Mouse (Mus musculus): ENCODE data around the gene Olfr800. TPM values are rescaled to one million over a fixed set of nuclear protein-coding genes. Genes with fewer than 3 reads are reported as not detected.

The Olfr800 gene
- not detected for polyA plus RNA-seq (2014; fragmentation: Illumina TruSeq; extraction: RNeasy Lipid Tissue Mini Kit (QIAGEN cat#74804); ENCODE audit: low read depth, low replicate concordance)

GRCm38 (mm10) chr10:129657394-129657793 is at the start of gene Olfr800:
TSS of gene Olfr800 (plus strand) at chr10:129657694.

GRCm38 (mm10) chr10:129612470-129612869 is 45.0 kb upstream of the Olfr800 start, which contains the start of gene Olfr796:
TSS of gene Olfr796 (minus strand) at chr10:129612570.

DNA sequence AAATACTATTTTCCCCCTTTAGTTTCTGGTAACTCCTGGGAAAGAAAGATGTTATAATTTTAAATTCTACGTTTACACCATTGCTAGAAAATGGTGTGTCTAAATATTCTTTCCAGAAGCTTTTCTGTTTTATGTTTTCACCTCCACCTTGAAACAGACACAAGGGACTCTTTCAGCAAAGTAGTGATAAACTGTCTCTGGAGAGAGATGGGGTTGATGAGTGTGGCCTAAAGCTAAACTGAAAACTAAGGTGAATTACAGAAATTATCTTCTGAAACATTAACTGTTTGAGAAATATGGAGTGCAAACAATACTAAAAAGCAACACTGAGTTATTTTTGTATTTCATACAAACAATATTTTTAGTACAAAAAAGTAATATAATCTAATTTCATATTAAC is 29.7 kb upstream of the Olfr800 start, which contains the start of gene Olfr798:
Gene Olfr798, minus strand, starts transcription at position 101 of the 400 bp plus-strand sequence.

DNA sequence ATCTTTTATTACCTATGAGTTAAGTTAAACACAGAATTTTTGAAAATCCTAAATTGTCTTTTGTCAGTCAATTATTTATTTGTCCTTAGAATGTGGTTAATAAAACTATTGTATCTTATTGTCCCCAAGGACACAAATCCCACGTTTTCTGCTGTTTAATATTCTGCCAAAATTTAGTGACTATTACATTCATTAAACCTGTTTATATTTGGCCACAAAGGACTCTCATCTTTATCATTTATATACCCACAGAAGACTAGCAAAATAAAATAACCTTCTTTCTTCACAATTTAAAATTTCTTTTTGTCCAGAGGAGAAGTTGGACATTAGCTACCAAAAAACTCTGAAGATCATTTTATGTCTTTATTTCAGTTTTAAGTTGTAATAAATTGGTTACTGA is 20.3 kb upstream of the Olfr800 start, which contains the start of gene Olfr799:
Gene Olfr799, plus strand, starts transcription at position 301 of the 400 bp plus-strand sequence.

GRCm38 (mm10) chr10:129673765-129674164 is 16.3 kb downstream of the Olfr800 start, which contains the start of gene Olfr801:
TSS of gene Olfr801 (minus strand) at chr10:129673865.

DNA sequence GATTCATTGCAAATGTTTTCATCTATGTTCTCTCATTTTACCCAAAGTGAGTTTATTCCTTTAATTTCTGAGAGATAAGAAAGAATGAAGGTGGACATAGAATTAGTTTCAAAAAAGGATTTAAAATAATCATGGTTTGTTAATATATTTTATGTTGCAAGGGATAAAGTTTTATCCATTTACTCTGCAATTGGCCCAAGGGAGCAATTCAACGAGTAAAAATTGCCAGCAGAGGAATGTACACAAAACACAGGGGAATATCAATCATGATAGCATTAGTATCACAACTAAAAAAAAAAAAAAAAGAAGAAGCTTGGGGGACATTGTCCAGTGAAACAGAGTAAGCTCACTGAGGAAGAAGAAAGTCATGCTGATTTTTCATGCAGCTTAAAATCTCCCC is 30.6 kb downstream of the Olfr800 start, which contains the start of gene Olfr802:
Gene Olfr802, minus strand, starts transcription at position 101 of the 400 bp plus-strand sequence.

DNA sequence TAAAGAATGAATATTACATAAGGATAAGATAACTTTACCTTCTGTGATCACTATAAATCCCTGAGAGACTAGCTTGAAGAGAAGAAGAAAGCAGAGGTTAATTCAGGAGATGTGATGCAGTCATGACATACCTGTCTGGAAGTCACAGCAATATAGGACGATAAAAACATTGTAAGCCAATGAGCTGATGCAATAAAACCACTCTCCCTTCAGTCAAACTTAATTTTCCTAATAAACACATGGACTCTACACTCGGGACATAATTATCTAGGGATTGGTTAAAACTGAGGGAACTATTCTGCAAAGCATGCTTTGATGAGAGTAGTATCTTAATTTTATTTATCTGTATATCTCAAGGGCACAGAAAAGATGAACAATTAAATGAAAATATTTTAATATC is 36.7 kb downstream of the Olfr800 start, which contains the start of gene Olfr803:
Gene Olfr803, minus strand, starts transcription at position 101 of the 400 bp plus-strand sequence.

GRCm38 (mm10) chr10:129702910-129703309 is 45.4 kb downstream of the Olfr800 start, which contains the start of gene Olfr804:
TSS of gene Olfr804 (plus strand) at chr10:129703210.

Other genes with a start within 250 kb of the Olfr800 start
- gene Olfr786, start 230.4 kb upstream of the Olfr800 start, polyA plus RNA-seq (2014; fragmentation: Illumina TruSeq; extraction: RNeasy Lipid Tissue Mini Kit (QIAGEN cat#74804); ENCODE audit: low read depth, low replicate concordance): not detected
- not detected for gene Olfr787, start 195.8 kb upstream of the Olfr800 start, polyA plus RNA-seq (2014; fragmentation: Illumina TruSeq; extraction: RNeasy Lipid Tissue Mini Kit (QIAGEN cat#74804); ENCODE audit: low read depth, low replicate concordance)
- not detected for gene Olfr788, start 186.7 kb upstream of the Olfr800 start, polyA plus RNA-seq (2014; fragmentation: Illumina TruSeq; extraction: RNeasy Lipid Tissue Mini Kit (QIAGEN cat#74804); ENCODE audit: low read depth, low replicate concordance)
- not detected for gene Olfr789, start 172.9 kb upstream of the Olfr800 start, polyA plus RNA-seq (2014; fragmentation: Illumina TruSeq; extraction: RNeasy Lipid Tissue Mini Kit (QIAGEN cat#74804); ENCODE audit: low read depth, low replicate concordance)
- gene Olfr790, start 159.2 kb upstream of the Olfr800 start, polyA plus RNA-seq (2014; fragmentation: Illumina TruSeq; extraction: RNeasy Lipid Tissue Mini Kit (QIAGEN cat#74804); ENCODE audit: low read depth, low replicate concordance): not detected
- gene Olfr791, start 135.9 kb upstream of the Olfr800 start, polyA plus RNA-seq (2014; fragmentation: Illumina TruSeq; extraction: RNeasy Lipid Tissue Mini Kit (QIAGEN cat#74804); ENCODE audit: low read depth, low replicate concordance): not detected
- not detected for gene Olfr792, start 118.5 kb upstream of the Olfr800 start, polyA plus RNA-seq (2014; fragmentation: Illumina TruSeq; extraction: RNeasy Lipid Tissue Mini Kit (QIAGEN cat#74804); ENCODE audit: low read depth, low replicate concordance)
- not detected for gene Olfr794, start 90.0 kb upstream of the Olfr800 start, polyA plus RNA-seq (2014; fragmentation: Illumina TruSeq; extraction: RNeasy Lipid Tissue Mini Kit (QIAGEN cat#74804); ENCODE audit: low read depth, low replicate concordance)
- not detected for gene Olfr796, start 45.1 kb upstream of the Olfr800 start, polyA plus RNA-seq (2014; fragmentation: Illumina TruSeq; extraction: RNeasy Lipid Tissue Mini Kit (QIAGEN cat#74804); ENCODE audit: low read depth, low replicate concordance)
- not detected for gene Olfr798, start 29.8 kb upstream of the Olfr800 start, polyA plus RNA-seq (2014; fragmentation: Illumina TruSeq; extraction: RNeasy Lipid Tissue Mini Kit (QIAGEN cat#74804); ENCODE audit: low read depth, low replicate concordance)
- gene Olfr799, start 20.2 kb upstream of the Olfr800 start, polyA plus RNA-seq (2014; fragmentation: Illumina TruSeq; extraction: RNeasy Lipid Tissue Mini Kit (QIAGEN cat#74804); ENCODE audit: low read depth, low replicate concordance): not detected
- not detected for gene Olfr801, start 16.2 kb downstream of the Olfr800 start, polyA plus RNA-seq (2014; fragmentation: Illumina TruSeq; extraction: RNeasy Lipid Tissue Mini Kit (QIAGEN cat#74804); ENCODE audit: low read depth, low replicate concordance)
- gene Olfr802, start 30.5 kb downstream of the Olfr800 start, polyA plus RNA-seq (2014; fragmentation: Illumina TruSeq; extraction: RNeasy Lipid Tissue Mini Kit (QIAGEN cat#74804); ENCODE audit: low read depth, low replicate concordance): not detected
- gene Olfr803, start 36.6 kb downstream of the Olfr800 start, polyA plus RNA-seq (2014; fragmentation: Illumina TruSeq; extraction: RNeasy Lipid Tissue Mini Kit (QIAGEN cat#74804); ENCODE audit: low read depth, low replicate concordance): not detected
- gene Olfr804, start 45.5 kb downstream of the Olfr800 start, polyA plus RNA-seq (2014; fragmentation: Illumina TruSeq; extraction: RNeasy Lipid Tissue Mini Kit (QIAGEN cat#74804); ENCODE audit: low read depth, low replicate concordance): not detected
- not detected for gene Olfr805, start 71.7 kb downstream of the Olfr800 start, polyA plus RNA-seq (2014; fragmentation: Illumina TruSeq; extraction: RNeasy Lipid Tissue Mini Kit (QIAGEN cat#74804); ENCODE audit: low read depth, low replicate concordance)
- gene Olfr806, start 84.2 kb downstream of the Olfr800 start, polyA plus RNA-seq (2014; fragmentation: Illumina TruSeq; extraction: RNeasy Lipid Tissue Mini Kit (QIAGEN cat#74804); ENCODE audit: low read depth, low replicate concordance): not detected
- gene Olfr807, start 100.1 kb downstream of the Olfr800 start, polyA plus RNA-seq (2014; fragmentation: Illumina TruSeq; extraction: RNeasy Lipid Tissue Mini Kit (QIAGEN cat#74804); ENCODE audit: low read depth, low replicate concordance): not detected
- not detected for gene Olfr808, start 107.8 kb downstream of the Olfr800 start, polyA plus RNA-seq (2014; fragmentation: Illumina TruSeq; extraction: RNeasy Lipid Tissue Mini Kit (QIAGEN cat#74804); ENCODE audit: low read depth, low replicate concordance)
- gene Olfr809, start 116.9 kb downstream of the Olfr800 start, polyA plus RNA-seq (2014; fragmentation: Illumina TruSeq; extraction: RNeasy Lipid Tissue Mini Kit (QIAGEN cat#74804); ENCODE audit: low read depth, low replicate concordance): not detected
- gene Olfr810, start 137.2 kb downstream of the Olfr800 start, polyA plus RNA-seq (2014; fragmentation: Illumina TruSeq; extraction: RNeasy Lipid Tissue Mini Kit (QIAGEN cat#74804); ENCODE audit: low read depth, low replicate concordance): not detected
- gene Olfr811, start 146.7 kb downstream of the Olfr800 start, polyA plus RNA-seq (2014; fragmentation: Illumina TruSeq; extraction: RNeasy Lipid Tissue Mini Kit (QIAGEN cat#74804); ENCODE audit: low read depth, low replicate concordance): not detected
- gene Olfr812, start 188.4 kb downstream of the Olfr800 start, polyA plus RNA-seq (2014; fragmentation: Illumina TruSeq; extraction: RNeasy Lipid Tissue Mini Kit (QIAGEN cat#74804); ENCODE audit: low read depth, low replicate concordance): not detected
- not detected for gene Olfr813, start 197.7 kb downstream of the Olfr800 start, polyA plus RNA-seq (2014; fragmentation: Illumina TruSeq; extraction: RNeasy Lipid Tissue Mini Kit (QIAGEN cat#74804); ENCODE audit: low read depth, low replicate concordance)
- not detected for gene Olfr814, start 222.2 kb downstream of the Olfr800 start, polyA plus RNA-seq (2014; fragmentation: Illumina TruSeq; extraction: RNeasy Lipid Tissue Mini Kit (QIAGEN cat#74804); ENCODE audit: low read depth, low replicate concordance)
- gene Olfr815, start 248.2 kb downstream of the Olfr800 start, polyA plus RNA-seq (2014; fragmentation: Illumina TruSeq; extraction: RNeasy Lipid Tissue Mini Kit (QIAGEN cat#74804); ENCODE audit: low read depth, low replicate concordance): not detected